Mouse (Mus musculus) kidney, adult 11 months (tissue): ENCODE data around the gene Abcg8.

ENCODE experiments used
- DNase-seq: peaks from one replicate; pipeline ENCODE4 v3.0.0; 2022

Gene Abcg8

DNA sequence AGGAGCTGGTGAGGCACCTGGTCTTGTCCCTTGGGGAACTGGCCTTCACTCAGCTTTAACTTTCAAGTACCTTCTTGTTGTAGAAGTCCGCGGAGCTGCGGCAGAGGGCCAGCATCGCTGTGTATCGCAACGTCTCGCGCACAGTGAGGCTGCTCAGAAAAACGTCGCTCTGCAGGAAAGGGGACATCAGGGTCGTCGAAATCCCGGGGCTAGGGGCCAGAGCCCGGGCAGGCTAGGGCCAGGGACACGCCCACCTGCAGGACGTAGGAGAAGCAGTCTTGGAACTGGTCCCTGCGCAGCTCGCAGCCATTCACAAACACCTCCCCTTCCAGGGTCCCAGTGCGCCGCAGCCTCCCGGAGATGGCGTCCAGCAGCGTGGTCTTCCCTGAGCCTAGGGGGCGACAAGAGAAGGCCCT is at the start of gene Abcg8:
TSS of gene Abcg8 (plus strand) at position 352 of the 416 bp plus-strand sequence.
- no peak for DNase-seq

- DNase-seq = no peak
These were observed 49.2 kb upstream of the Abcg8 start for GRCm38 (mm10) chr17:84626857-84627305.

- DNase-seq = no peak
These were observed 48.4 kb upstream of the Abcg8 start for GRCm38 (mm10) chr17:84627721-84628120.

DNA sequence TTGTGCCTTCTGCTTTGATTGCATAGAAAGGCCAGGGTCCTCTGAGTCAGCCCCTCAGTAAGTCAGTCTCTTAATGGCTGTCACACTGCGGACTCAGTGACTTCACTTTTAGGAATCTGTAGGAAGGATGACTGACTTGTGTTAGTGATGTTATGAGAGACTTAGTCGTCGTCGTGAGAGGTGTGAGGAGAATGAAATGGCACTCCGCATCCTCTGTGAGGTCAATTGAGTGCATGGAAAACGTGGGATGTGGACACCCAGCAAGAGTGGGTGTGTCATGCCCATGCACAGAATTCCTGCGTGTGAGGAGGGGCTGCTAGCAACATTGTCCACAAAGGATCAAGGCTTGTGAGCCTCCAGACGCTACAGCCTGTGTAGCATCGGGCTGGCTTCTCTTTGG is 47.5 kb upstream of the Abcg8 start:
- DNase-seq = no peak

DNA sequence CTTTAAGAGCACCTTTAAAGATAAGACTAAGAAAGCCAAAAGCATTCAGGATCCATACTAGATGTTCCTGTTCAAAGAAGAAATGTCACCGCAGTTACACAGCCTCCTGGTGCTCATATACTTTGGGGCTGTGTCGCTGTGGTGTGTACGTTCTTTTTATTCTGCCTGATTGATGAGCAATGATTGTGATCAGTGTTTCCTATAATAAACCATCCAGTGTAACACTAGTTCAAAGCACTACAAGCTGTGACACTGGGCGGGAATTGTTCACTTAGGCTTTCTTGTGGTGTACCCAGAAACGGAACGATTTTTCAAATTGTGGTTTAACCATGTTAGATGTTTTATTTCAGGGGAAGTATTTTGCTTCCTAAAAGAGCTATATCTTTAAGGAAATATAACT is 44.3 kb upstream of the Abcg8 start:
- no peak for DNase-seq

GRCm38 (mm10) chr17:84633443-84633842 is 42.7 kb upstream of the Abcg8 start:
- DNase-seq = no peak

DNA sequence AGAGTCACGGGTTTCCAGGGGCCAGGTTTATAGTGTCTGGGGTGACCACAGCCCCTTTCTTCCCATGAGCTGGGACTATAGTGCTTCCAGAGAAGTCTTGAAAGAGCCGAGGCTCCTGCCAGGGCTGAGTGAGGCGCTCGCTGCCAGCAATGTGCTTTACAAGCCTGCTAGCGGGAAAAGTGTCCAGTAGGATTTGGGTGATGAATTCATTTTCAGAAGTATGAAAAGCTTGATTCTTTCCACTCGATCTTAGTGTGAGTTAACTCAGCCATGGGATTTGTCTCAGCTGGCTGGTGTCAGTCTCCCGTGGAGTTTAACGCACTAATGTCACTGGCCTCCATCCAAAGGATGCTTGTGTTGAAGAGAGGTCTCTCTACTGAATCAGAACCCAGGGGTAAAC is 39.8 kb upstream of the Abcg8 start:
- DNase-seq = no peak

GRCm38 (mm10) chr17:84637971-84638370 is 38.1 kb upstream of the Abcg8 start:
- no peak for DNase-seq

- no peak for DNase-seq
These were observed 36.2 kb upstream of the Abcg8 start for GRCm38 (mm10) chr17:84639796-84640378.

- peak; percentile 25 for DNase-seq
These were observed 34.2 kb upstream of the Abcg8 start for GRCm38 (mm10) chr17:84641893-84642292.

- DNase-seq = no peak
These were observed 33.8 kb upstream of the Abcg8 start for GRCm38 (mm10) chr17:84642324-84642723.

DNA sequence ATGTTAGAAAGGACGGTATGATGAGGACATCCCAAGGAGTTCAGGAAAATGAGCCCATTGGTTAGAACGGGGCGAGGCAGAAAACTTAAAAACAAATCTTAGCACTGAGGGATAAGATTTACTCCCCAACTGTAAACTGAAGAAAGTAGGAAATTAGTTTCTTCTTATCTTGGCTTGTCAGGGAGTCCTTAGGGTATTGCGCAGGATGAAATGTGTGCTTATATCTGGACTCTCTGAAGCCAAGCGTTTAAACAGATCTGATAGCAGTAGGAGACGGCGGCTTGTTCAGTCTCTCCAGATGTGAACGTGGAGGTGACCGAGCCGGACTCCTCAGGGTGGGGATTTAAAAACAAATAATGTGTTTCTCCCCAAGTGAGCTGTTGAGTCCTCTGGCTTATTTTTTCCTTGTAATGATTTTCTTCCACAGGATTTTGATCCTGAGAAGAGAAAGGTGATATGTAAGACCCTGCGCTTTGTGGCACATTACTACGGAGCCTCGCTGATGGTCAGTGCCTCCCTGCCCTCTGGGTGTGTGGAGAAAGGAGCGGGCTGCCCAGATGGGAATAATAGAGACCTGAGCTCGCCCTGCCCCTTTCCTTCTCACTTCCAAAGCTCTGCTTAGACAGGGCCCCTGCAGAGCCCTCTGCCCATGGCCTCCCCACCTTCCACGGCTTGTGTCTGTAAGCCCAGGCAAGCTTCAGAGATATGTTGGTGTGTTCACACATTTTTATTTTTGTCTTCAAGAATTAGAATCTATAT is 31.6 kb upstream of the Abcg8 start:
- DNase-seq = no peak

- no peak for DNase-seq
These were observed 31.0 kb upstream of the Abcg8 start for GRCm38 (mm10) chr17:84645119-84645518.

GRCm38 (mm10) chr17:84645894-84646293 is 30.2 kb upstream of the Abcg8 start:
- DNase-seq = no peak

DNA sequence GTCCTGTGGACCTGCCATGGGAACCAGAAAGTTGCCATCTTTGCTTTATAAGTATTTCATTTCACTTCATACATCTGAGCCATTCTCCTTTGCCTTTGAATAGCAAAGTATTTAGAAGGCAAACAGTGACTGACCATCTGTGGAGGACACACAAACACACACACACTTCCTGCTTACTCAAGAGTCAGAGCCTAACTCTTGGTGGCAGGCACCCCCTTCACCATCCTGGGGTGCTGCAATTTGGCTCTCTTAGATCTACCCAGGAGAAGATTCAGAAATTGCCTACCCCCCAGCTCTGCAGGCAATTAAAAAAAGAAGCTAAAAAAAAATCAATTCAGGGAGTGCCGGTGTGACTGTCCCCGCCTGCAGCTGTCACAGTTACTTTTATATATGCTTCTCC is 29.6 kb upstream of the Abcg8 start:
- DNase-seq = no peak

- no peak for DNase-seq
These were observed 28.5 kb upstream of the Abcg8 start for GRCm38 (mm10) chr17:84647630-84648029.

DNA sequence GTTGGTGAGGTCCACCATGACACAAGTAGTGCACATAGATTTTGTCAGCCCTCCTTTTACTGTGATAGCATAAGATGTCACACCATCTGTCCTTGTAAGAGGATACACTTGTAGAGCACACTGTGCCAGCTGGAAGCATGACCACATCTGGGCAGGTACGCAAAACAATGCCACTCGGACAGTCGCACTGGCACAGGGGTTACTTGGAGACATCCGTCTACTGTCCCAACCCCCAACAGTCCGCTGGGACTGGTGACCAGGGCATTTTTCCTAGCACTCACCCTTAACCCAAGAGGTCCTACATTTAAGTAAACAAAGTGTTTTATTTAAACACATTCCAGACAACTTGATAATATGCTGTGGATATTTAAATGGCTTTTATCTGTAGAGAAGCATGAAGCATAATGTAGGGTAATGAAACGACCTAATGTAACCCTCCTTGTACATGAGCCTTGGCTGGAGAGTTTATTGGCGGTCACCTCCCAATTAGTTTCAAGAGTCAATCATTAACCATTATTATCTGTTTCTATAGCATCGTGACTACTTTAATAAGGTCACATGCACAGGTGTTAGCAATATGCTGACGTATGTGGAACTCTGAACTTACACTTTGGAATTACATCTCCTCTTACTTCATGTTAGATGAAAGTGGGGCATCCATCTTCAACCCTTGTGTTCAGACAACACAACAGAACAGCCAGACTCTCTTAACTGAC is 25.6 kb upstream of the Abcg8 start:
- DNase-seq = no peak

DNA sequence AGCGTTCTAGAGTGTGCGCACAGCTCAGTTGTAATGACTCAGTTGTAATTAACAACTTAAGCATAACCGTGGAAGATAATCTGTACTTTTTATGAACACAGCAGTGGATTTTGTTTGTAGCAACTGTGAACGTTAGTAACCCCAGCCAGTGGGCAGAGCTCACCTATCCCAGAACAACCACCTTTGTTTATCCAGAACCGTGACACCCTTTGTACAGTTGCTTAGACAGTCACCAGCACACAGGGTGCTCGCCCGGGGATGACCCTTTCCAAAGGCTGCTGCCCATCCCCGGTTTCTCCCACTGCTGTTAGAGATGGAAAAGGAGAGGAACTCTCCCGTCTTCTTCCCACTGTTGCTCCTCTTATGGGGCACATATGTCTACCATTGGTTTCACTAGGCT is 22.6 kb upstream of the Abcg8 start:
- no peak for DNase-seq

- DNase-seq = no peak
These were observed 19.9 kb upstream of the Abcg8 start for GRCm38 (mm10) chr17:84656205-84656604.

DNA sequence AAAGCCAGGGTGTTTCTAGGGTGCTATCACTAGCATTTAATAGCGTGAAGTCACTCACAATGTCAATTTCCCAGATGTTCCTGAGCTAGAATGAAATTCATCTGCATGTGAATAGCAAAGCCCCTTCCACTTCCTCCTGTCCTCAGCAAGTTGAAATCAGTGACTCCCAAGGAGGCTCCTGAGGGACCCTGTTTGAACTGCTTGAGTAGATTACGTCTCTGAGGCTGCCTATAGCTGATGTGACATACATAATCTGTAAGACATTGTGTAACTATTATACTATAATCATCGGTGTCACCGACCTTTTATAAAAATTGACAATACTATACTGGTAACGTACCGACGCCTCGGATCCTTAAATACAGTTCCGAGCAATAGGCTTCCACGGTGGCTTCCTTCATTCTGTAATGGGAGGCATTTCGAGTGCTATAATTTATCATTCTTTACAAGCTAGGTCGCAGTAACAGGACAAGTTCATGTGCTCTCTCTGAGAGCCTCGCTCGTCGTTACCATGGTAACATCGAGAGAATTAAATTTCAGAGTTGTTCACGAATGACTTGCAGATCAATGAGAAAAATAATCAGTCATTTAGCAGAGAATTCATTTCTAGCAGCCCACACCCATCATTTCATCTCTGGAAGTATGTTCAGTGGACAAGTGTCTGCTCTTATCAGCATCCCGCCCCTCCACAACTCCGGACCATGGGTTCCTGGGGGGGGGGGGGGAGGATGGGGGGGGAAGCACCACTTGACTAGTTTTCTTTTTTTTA is 19.3 kb upstream of the Abcg8 start:
- DNase-seq = no peak

GRCm38 (mm10) chr17:84657422-84657732 is 18.7 kb upstream of the Abcg8 start:
- DNase-seq = no peak

DNA sequence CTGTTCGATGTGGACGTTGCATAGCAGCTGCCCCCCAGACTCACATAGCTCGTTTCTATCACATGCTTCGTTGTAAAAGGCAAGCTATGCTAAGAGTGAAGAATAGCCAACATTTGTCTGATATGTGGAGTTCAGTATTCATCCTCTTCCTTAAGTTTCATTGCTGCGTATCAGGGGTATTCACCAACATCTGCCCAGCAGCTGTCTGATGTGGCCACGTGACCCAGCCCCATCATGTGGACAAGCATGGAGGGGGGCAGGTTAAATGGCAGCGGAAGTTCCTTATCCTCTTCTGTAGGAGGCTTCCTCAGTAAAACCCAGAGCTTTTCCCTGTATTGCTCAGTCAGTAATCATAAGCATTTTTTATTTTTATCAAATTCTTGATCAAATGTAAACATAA is 18.3 kb upstream of the Abcg8 start:
- DNase-seq = no peak

GRCm38 (mm10) chr17:84658195-84658594 is 17.9 kb upstream of the Abcg8 start:
- no peak for DNase-seq
